ENCODE assay signal across 27 mouse cellular contexts in genomic region chr4:57687583-57687982, GRCm38 (mm10). TPM values are rescaled to one million over a fixed set of nuclear protein-coding genes. Genes with fewer than 3 reads are reported as not detected.
DNase-seq lines count a peak whose midpoint lies in the region; ATAC-seq and TF ChIP-seq lines count a peak whose summit lies in the region.
"Had no signal": no experiment of that assay in that cellular context is flagged by ENCODE, and none has a peak within 500 bp of the region (broad histone marks: within the 10 kb centered on the region; RNA-seq: fewer than 3 reads in every experiment).

No protein-coding gene starts in this region.

- H3K4me3 ChIP-seq in left cerebral cortex, adult 2 months: no peak overlapping the region
- H3K4me3 ChIP-seq: embryonic facial prominence, embryonic 12.5 days; embryonic facial prominence, embryonic 15.5 days; heart, embryonic 10.5 days; heart, embryonic 13.5 days had no signal

- peak; percentile 30 to 58 for DNase-seq in frontal cortex, adult 2 months (ENCODE audit: extremely low spot score in 1 of 2, low spot score in 1 of 2)
- DNase-seq in frontal cortex, postnatal 10 days (ENCODE audit: low spot score in 2 of 2): no peak
- DNase-seq in left cerebral cortex, adult 2 months (ENCODE audit: extremely low spot score in 1 of 2, low spot score in 2 of 2): no peak
- no peak for DNase-seq in left cerebral cortex, postnatal 10 days (ENCODE audit: extremely low spot score in 1 of 2, low spot score in 2 of 2)
- peak; percentile 43 to 45 for DNase-seq in right cerebral cortex, postnatal 36 days (ENCODE audit: low spot score in 2 of 2)
- DNase-seq in right cerebral cortex, postnatal 14 days: no peak
- DNase-seq: adrenal gland, postnatal 14 days; B cell, adult 2 months; cerebellum, adult 18-20 months; cerebellum, adult 9-10 months; cerebellum, postnatal 14 days; forebrain, postnatal 0 days; gastrocnemius, postnatal 10 days; heart, postnatal 14 days; heart, postnatal 4 days had no signal

- peak overlapping the region; percentile 57 for H3K27ac ChIP-seq in left cerebral cortex, adult 2 months
- H3K27ac ChIP-seq: embryonic facial prominence, embryonic 12.5 days; embryonic facial prominence, embryonic 15.5 days; heart, embryonic 10.5 days; heart, embryonic 13.5 days; hindbrain, embryonic 14.5 days; hindbrain, postnatal 0 days had no signal

- ATAC-seq in megakaryocyte-erythroid progenitor cell, adult 5-6 weeks (replicated peaks; ENCODE audit: low FRiP score, low TSS enrichment, poor library complexity, severe bottlenecking): no peak
- ATAC-seq: forebrain, embryonic 14.5 days; forebrain, postnatal 0 days; hindbrain, postnatal 0 days; inflammation-experienced regulatory T-cells, adult 6 months; intestine, embryonic 16.5 days; Patski had no signal

- no peak for TF ChIP-seq CTCF in left cerebral cortex, adult 2 months (IDR thresholded peaks at IDR 0.05)

- intact Hi-C loops in left cerebral cortex, adult 2 months (cut with DNase I): no loop called here
- intact Hi-C loops in left cerebral cortex, postnatal 10 days (cut with DNase I): no loop called here

RNA-seq across cellular contexts. Expression of gene Akap2, which starts 29.9 kb away (rescaled TPM):
- 22.0 and 22.8 TPM in 2 replicates for polyA plus RNA-seq in frontal cortex, adult 2 months (2012; rRNA removed)
- 10 to 100 TPM; 41.5 to 44.8 TPM for total RNA-seq in left cerebral cortex, adult 2 months (2021)
- total RNA-seq in left cerebral cortex, postnatal 10 days (2021): 10 to 100 TPM; 36.2 to 38.9 TPM
- total RNA-seq in megakaryocyte-erythroid progenitor cell, adult 5-6 weeks (2014; fragmentation: Nextera tagmentation): 0.25 TPM in 1 of 2 replicates, not detected in the other
- total RNA-seq in megakaryocyte-erythroid progenitor cell, adult 5-6 weeks (2017): 0.04 and 0.42 TPM in 2 replicates
- polyA plus RNA-seq: G1E had no signal

Comparison
In these comparisons a context has a peak if more than half of its experiments do, and no peak if none do; other contexts are left out.
1. DNase-seq: peak in frontal cortex, adult 2 months (2 of 2) and right cerebral cortex, postnatal 36 days (2 of 2); none in frontal cortex, postnatal 10 days (0 of 2), left cerebral cortex, adult 2 months (0 of 2), left cerebral cortex, postnatal 10 days (0 of 2) and right cerebral cortex, postnatal 14 days (single experiment).
2. RNA of gene Akap2, which starts 29.9 kb away (total RNA-seq): 41.5 to 44.8 TPM in left cerebral cortex, adult 2 months and 36.2 to 38.9 TPM in left cerebral cortex, postnatal 10 days; 0.04 to 0.42 TPM in megakaryocyte-erythroid progenitor cell, adult 5-6 weeks; every median in the first group is over 10 times any median in the second.